Mouse (Mus musculus): ENCODE data around the gene Nfu1.

DNA sequence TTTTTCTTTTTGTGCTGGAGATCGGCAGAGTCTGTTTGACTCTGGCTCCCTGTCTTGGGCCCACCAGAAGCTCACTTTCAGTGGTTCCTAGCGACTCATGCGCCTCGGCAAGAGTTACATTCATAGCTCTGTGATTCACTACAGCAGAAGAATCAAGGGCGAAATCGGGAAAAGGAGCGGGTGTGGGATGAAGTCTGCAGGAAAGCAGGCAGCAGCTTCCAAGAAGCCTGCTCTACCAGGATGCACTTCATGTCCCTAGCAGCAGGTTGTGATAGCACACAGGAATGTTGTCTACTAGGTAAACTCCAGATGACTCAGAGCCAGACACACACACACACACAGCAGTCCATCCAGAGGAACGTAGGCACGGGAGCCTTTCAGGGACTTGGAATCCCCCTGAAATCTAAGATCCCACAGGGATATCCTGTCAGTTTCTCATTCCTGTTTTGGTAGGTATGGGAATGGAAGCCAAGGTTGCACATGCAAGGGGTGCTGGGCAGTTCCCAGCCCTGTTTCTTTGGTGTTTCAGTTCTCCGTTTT lies 42.9 kb downstream of the Nfu1 start:
- no peak for TF ChIP-seq CTCF (IDR thresholded peaks at IDR 0.05; ENCODE audit: low read depth, low read length)
- TF ChIP-seq EP300 (IDR thresholded peaks at IDR 0.05; ENCODE audit: insufficient read depth, low read depth, low read length), result no peak
- TF ChIP-seq POLR2A (IDR thresholded peaks at IDR 0.05; ENCODE audit: insufficient read depth, low read length), result no peak
